Mouse (Mus musculus) urinary bladder, postnatal 14 days (tissue): ENCODE results near the gene E4f1.
A peak's percentile ranks its signal among the peaks of the same experiment; 100 is the strongest.
"Not testable (repeated sequence)": the region's sequence is repeated elsewhere in the genome, so short reads cannot be mapped to it uniquely, and the experiment has no call there.

Experiments
- DNase-seq: peaks from one replicate; pipeline ENCODE4 v3.0.0; 2021; ENCODE audit warnings: low spot score

Gene E4f1

DNA sequence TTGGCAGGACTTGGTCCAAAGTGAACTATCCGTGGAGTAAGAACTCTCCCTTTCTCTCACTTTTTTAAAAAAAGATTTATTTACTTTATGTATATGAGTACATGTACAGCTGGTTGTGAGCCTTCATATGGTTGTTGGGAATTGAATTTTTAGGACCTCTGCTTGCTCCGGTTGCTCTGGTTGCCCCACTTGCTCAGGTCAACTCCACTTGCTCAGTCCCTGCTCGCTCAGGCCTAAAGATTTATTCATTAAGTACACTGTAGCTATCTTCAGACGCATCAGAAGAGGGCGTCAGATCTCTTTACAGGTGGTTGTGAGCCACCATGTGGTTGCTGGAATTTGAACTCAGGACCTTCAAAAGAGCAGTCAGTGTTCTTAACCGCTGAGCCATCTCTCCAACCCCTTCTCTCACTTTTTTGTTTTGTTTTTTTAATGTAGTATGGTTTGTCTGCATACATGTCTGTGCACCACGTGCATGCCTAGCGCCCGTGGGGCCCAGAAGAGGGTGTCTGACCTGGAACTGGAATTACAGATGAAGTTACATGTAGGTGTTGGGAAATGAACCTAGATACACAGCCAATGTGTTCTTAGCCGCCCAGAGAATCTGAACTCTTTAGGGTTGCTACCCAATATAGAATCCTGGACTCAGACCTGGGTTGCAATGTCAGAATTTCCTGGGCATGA lies 14.4 kb downstream of the E4f1 start:
- not testable (repeated sequence) for DNase-seq

DNA sequence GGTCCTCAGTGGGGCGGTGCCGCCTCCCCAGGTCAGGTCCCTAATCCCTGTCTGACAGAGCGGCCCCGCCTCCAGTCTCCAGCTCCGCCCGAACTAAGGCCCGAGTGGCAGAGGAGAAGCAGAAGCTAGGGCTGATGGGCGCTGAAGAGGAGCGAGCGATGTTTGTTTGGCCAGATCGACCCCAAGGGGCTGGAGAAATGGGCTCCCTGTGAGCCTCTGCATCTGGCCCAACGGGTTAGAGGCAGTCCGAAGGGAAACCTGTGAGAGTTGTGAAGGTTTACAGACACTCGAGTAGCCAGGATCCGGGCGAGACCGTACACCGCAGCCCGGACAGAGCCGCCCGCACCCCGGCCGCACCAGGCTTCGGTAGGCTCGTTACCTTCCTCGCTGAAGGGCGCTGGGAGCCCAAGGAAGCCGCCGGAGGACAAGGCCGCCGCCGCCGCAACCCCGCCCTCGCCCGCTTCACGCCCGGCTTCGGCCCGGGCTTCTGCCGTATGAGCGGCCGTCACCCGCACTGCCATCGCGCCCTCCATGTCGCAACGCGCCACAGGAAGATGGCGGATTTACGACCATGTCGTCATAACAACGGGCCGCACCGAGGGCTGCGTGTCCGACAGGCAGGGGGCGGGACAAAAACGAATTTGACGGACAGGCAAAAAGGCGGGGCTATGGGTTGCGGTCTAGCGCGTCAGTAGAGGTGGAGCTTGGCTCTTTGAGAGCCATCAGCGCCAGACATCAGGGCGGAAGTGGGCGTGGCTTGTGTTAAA lies 15.2 kb downstream of the E4f1 start:
- peak; percentile 100 for DNase-seq

DNA sequence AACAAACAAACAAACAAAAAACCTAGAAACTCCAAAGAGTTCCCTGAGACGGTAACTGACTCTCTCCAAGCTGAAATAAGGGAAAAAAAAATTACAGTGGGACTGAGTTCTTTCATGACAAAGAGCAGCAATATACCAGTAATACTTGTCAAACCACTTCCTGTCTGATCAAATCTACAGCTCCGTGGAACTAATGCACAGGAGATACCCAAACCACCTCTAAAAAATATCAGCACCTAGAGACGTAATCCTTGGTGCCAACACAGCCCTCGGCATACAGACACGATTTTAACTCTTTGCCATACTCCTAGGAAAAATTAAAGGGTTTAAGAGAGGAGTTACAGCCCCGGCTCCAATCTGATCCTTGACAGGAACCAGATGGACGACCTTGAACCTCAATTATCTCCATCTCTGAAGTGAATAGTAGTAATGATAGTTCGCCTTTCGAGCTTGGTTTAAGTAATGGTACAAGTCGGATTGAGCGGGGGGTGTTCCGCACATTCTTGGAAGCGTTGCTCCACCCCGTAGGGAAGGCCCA lies 15.8 kb downstream of the E4f1 start:
- DNase-seq = no peak

DNA sequence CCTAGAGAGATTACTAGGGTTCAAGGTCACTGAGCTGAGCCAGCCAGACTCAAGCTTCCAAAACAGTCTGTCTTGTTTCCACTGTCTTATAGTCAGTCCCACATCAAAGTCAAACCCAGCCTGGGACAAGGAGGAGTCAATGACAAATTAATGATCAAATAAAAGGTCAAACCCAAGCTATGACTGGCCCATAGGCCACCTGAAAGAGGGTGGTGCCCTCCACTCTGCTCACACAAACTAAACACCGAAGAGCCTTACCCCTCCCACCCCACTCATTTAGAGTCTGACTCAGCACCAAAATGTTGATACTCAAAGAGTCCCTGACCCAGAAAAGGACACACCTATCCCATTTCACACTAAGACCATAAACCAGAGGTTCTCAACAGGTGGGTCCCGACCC lies 16.7 kb downstream of the E4f1 start:
- no peak for DNase-seq

DNA sequence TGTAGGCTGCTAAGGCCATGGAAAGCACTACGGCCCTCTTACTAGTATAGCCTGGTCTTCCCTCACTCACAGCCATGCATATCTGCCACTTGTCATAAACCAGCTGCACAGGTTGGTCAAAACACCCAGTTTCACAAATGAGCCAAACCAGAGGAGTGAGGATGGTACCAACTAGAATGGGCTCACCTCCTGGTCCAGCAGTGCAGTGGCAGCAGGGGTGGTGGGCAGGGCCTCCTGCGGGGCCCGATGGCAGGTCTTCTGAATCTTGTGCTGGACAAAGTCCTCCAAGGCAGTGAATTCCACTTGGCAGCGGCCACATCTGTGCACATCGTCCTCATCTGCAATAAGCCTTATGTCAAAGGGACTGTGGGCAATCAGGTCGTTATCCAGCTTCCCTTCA lies 18.9 kb downstream of the E4f1 start:
- DNase-seq = no peak

DNA sequence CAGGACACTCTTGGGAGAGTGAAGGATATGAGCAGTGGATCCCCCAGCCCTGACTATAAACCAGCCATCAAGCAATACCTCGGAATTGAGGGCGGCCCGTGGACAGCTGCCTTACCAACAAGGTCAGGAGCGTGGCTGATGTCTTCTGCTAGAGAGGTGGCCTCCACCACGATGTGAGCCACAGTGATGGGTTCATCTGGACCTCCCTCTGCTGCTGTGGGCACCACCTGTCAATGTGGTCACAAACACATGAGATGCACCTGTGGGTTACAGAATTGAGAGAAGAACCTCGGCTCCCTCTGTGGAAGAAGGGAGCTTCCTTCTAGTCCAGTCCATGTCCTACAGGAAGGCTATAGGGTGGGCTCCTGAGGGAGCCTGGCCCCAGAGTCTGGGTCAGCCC lies 20.6 kb downstream of the E4f1 start:
- DNase-seq = no peak

DNA sequence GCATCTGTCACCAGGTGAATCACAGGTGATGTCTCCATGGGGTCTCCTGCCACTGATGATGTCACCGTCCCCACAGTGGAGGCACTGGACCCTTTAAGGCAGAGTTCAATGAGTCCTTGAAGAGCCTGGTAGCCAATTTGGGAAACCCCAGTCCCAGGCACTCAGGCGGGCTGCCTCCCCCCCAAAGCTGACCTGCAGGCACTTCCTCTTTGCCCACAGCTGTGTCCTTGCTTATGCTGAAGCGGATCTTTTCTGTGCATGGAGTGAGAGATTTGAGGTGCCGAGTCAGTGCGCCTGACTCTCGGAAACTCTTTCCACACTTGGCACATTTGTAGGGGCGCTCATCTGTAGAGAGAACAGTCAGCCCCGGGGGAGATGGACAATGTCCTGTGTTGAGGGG lies 23.5 kb downstream of the E4f1 start:
- DNase-seq = no peak

DNA sequence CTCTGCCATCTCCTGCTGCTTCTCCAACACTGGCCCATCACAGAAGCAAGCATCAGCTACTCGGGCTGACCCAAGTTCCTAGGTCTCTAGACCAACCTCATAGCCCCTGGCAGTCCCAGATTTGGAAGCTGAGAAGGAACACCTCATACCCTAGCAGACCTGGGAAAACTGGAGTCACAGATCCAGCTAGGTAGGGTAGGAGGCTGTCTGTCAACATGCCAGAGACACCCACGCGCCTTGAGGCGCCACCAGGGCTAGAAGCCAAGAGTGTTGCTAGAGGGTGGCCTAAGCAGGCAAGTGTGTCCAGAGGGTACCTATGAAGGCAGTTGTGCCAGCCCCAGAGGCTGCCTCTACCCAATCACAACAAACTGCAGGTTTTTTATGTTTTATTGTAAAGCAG lies 26.7 kb downstream of the E4f1 start:
- peak; percentile 80 for DNase-seq

DNA sequence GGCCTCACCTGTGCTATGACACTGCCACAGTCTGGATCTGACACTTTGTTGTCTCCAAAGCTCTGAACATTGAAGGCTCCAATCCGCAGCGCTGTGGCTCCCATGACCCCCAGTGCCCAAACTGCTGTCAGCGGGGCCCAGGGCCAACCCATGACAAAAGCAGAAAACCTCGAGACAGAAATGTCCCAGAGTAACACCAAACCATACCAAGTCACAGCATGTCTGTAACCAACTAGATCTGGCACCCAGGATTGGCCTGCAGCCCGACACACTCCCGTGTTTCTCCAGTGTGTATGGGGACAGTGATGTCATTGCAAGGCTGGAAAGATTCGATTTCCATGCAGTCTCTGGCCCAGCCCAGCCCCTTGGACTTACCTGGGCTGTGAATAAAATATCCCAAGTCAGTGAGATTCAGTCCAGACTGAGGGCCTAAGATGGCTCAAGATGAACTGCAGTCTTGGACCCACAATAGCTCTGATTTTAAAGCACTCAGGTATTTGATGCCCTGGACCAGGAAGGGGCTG lies 27.4 kb downstream of the E4f1 start, which contains the start of gene Dnase1l2:
Gene Dnase1l2 (minus strand): TSS at position 474 of the 524 bp plus-strand sequence.
- peak; percentile 69 for DNase-seq

DNA sequence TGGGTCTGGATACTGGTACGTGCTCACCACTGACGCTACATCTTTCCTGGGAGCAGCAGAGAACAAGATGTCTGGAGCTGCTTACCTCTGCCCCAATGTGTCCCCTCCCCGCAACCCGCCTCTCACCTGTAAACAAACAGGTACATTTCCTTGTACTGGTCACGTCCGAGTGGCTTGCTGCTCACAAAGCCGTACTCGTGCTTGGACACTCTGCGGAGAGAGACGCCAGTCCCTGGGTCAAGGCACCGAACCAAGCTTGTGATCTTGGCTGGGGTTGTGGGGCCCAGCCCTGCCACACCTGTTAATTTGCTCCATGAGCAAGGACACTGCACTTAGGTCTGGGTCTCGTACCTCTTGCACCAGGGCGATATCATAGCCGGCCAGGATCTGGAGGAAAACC lies 28.0 kb downstream of the E4f1 start:
- peak; percentile 76 for DNase-seq

DNA sequence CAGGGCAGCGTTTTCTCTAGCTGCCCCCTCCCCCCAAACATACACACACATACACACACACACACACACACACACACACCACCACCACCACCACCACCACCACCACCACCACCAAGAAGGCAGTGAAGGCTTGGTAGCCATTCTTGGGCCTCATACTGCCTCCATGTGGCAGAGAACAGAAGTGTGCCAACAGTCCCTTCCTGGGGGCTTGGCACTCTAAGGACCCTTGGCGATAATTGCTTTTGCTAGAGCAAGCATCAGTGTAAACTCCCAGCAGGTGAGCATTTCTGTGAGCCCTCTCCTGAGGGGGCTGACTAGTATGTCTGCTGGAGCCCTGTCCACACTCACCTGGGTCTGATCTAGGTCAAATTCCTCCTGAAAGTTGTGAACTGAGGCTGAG lies 29.0 kb downstream of the E4f1 start:
- no peak for DNase-seq

DNA sequence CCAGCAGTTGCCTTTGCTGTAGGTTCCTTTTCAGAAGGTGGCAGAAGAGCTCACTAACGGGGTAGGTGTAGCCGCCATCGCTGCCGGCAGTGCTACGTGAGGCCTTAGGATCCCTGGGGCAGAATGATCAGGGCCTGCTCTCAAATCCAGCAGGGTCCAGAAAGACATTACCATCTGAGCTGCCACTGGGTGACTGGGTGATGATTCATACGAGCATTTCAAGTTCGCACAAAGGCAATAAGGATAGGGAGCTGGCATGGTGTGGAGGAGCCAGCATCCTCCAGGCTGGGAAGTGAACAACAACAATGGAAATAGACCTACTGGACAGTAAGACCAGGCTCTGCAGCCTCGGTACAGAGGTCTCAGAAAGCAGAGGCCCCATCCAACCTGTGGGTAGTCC lies 29.7 kb downstream of the E4f1 start:
- no peak for DNase-seq

DNA sequence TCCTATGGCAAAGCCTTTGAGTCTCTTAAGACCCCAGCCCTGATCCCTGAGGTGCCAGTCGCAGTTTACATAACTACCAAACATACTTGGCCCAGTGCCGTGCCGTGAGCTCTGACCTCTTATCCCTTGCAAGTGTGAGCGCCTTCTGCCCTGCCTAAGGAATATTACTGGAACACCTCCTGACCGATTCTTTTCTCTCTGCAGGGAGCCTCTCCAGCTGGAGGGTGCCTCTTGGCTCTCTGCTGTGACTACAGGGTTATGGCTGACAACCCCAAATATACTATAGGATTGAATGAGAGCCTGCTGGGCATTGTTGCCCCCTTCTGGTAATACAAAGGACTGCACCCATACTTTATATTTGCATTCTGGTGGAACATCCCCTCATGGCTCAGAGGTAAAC lies 33.1 kb downstream of the E4f1 start:
- no peak for DNase-seq

DNA sequence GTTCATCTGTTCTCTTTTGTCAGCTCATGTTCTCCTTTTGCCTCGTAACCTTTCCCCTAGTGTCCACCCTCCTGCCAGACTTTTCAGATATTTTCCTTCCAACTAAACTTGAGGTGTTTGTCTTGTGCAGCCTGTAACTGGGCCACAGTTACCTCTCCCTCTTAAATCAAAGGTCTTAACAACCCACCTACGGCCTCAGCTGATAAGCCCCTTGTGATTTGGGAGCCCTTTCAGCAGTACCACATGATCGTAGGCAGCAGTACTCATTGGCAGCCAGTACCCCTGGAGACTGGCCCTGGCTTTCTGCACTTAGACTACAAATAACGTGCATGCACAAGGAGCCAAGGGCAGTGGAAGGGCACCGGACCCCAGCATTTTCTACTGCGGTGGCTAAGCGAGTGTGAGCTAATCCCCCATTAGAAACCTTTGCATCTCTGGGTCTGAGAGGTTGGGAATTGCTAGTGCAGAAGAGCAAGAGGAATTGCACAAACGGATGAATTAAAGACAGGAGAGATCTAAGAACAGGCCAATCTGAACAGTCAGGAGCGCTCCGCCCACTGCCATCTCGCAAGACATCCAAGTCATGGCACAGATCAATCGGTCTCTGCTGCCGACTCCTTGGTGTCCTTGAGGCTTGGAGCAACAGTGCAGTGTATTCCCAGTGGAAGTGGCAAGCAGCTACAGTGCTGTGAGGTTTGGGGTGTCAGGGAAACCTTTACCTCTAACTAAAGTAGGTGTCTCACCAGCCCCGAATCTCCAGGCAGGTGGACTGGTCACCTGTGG lies 40.7 kb downstream of the E4f1 start:
- no peak for DNase-seq

DNA sequence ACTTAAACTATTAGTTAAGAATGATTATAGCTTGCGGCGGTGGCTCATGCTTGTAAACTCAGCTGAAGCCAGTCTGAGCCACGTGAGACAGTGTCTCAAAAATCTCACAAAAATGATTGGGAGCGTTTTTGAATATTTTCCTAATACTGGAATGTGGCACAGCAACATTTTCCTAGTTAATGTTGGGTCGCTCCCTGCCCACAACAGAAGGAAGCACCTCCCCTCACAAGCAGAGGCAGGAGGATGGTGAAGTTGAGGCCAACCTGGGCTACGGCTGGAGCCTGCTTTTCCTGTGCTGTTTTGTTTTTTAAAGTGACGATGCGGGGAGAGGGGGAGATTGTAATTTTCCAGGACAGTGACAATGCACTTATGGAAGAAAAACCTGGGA lies 42.9 kb downstream of the E4f1 start:
- DNase-seq = no peak

DNA sequence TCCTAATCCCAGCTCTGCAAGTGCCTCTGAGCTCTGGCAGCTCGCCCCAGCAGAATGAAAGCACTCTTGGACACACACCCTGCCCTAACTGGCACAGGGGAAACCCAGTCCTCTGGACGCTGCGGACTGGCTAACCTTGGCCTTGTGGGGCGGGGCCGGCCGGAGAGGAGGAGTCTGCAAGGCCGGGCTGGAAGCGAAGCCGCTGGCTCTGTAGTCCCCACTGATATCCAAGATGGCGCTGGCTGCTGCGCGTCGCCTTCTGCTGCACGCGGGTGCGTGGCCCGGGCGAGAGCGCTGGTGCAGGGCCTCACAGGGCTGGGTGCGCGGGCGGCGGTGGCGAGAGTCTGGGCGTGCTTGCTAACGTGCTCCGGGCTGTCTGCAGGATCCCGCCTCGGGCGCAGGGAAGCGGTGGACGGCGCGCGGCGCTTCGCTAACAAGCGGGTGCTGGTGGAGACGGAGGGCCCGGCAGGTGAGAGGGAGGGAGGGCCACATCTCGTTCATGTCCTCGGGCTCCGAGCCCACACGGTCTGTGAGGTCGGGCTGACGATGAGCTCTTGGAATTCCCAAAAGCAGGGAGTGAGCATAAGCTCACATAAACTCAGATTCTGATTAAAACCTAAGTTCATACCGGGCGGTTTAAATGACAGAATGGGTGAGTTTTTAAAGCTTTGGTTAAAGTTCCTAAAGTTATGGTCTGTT lies 43.5 kb downstream of the E4f1 start, which contains the start of gene Eci1:
Gene Eci1 (plus strand): TSS at position 171 of the 699 bp plus-strand sequence.
- peak; percentile 97 for DNase-seq

DNA sequence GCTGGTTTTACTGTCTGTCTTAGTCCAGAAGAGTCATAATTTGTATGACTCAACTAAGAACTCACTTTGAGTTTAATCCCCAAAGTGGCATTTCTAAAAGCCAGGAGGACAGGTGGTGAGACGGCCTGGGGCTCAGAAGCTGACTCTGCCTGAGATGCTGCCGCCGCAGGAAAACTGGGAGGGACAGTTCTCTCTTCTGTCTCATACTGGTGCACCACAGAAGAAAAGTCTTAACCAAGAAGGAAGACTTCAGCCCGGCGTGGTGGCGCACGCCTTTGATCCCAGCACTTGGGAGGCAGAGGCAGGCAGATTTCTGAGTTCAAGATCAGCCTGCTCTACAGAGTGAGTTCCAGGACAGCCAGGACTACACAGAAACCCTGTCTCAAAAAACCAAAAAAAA lies 44.2 kb downstream of the E4f1 start:
- no peak for DNase-seq

DNA sequence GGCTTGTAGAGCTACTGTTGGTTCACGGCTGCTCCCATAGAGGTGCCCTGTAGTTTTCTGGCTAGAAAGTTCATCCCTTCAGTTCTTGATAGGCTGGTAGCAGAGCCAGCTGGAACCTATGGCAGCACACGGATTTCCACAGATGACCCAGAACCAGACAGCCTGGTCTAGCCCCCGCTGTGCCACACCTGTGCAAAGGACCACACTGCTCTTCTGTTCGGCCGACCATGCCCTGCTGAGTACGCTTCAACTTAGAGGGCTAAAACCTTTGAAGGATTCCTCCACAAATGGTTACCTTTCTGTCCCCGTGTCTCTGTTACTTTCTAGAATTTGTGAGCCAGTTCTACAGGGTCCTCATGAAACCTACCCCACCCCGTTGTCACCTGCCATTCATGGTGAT lies 44.8 kb downstream of the E4f1 start:
- not testable (repeated sequence) for DNase-seq

DNA sequence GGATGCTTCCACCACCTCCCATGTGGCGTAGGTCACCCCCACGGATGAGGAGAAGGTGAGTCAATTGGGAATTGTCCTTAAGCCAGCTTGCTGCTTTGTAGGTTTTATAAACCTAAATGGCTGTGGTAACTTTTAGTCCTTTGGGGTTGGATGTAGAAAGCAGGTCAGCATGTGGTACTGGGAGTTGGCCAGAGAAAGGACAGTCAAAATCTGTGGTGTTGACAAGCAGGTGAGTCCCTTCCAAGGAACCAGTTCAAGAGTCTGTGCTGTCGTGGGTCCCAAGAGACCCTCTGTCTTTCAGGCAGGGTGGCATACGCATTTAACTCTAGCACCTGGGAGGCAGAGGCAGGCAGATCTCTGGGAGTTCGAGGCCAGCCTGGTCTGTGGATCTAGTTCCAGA lies 45.6 kb downstream of the E4f1 start:
- DNase-seq = no peak

DNA sequence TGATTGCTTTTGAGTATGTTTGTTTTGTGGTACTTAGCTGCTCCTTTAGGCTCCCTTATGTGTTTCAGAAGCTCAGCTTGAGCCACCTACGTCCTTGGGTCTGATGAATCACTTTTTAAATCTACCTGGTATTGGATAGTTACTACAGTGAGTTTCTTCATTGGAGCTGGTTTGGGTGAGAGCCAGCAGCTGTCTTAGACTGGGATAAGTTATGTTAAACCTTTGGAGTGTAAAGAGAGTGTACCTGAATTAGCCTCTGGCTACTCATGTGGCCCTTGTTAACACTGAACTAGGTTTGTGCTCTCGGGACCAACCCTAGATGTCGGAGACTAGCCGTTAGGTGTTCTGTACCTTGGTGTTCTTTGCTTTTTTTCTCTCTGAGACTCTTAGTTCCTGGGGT lies 47.0 kb downstream of the E4f1 start:
- no peak for DNase-seq

DNA sequence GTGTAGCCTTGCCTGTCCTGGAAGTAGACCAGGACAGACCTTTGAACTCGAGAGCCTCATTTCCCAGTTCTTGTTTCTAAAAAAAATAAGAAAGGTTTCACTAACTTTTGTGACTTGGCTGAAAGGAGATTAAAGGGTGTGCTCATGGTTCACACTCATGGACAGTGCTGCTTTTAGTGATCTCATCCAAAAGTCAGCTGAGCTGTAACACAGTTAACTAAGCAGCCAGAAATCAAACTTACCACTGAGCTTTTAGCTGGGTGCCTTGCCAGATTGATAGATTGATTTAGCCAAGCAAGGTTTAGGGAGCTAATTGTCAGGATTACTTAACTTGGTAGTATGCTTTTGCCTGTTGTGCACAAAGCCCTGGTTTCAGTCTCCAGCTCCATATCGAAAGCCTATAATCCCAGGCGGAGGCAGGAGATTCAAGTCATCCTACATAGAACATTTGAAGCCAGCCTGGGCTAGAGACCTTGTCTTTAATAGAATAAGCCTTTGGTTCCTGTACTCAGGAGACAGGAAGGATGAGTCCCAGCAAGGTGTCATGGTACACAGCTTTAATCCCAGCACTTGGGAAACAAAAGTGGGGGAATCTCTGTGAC lies 54.0 kb downstream of the E4f1 start:
- no peak for DNase-seq
